Mouse (Mus musculus): ENCODE measurements at regions not wholly inside any gene's neighbourhood (a gene's known extent, or its start where the extent isn't known, plus 50 kb on each side); places are given as distances from the start of the nearest gene placed in this dataset.
A peak's percentile ranks its signal among the peaks of the same experiment; 100 is the strongest.
"Not testable (repeated sequence)": the region's sequence is repeated elsewhere in the genome, so short reads cannot be mapped to it uniquely, and the experiment has no call there.

- no peaks in the 10 kb centered on the region for H3K27me3 ChIP-seq (ENCODE audit: control insufficient read depth, insufficient read depth, low read length)
- H3K4me3 ChIP-seq (ENCODE audit: low read depth, low read length): no peak overlapping the region
- TF ChIP-seq POLR2A (IDR thresholded peaks at IDR 0.05; ENCODE audit: low read depth, low read length) (no peak), CTCF (IDR thresholded peaks at IDR 0.05; ENCODE audit: extremely low read depth, insufficient read length, insufficient replicate concordance, low read depth, low read length) (no peak)
- no peaks in the 10 kb centered on the region for H3K4me1 ChIP-seq (ENCODE audit: control insufficient read depth, insufficient read depth, insufficient read length, low read length)
- H3K27ac ChIP-seq (ENCODE audit: insufficient read depth, low read depth, low read length): no peak overlapping the region
- WGBS: 90% methylated on average over 3 of the region's 3 CpGs
- no peaks in the 10 kb centered on the region for H3K36me3 ChIP-seq (ENCODE audit: control insufficient read depth, insufficient read depth, low read length)
These were observed 87.8 kb downstream of the Otx2 start for GRCm38 (mm10) chr14:48585820-48586219.

- TF ChIP-seq POLR2A (IDR thresholded peaks at IDR 0.05; ENCODE audit: low read depth, low read length): no peak
- TF ChIP-seq CTCF (IDR thresholded peaks at IDR 0.05; ENCODE audit: extremely low read depth, insufficient read length, insufficient replicate concordance, low read depth, low read length): no peak
- Histone ChIP-seq H3K27ac (ENCODE audit: insufficient read depth, low read depth, low read length) (no peak overlapping the region), H3K27me3 (ENCODE audit: control insufficient read depth, insufficient read depth, low read length) (no peaks in the 10 kb centered on the region), H3K4me1 (ENCODE audit: control insufficient read depth, insufficient read depth, insufficient read length, low read length) (no peaks in the 10 kb centered on the region), H3K4me3 (ENCODE audit: low read depth, low read length) (no peak overlapping the region), H3K36me3 (ENCODE audit: control insufficient read depth, insufficient read depth, low read length) (no peaks in the 10 kb centered on the region)
- WGBS: 46% methylated on average over 3 of the region's 3 CpGs
These were observed 89.0 kb downstream of the Otx2 start for GRCm38 (mm10) chr14:48584571-48584970.

GRCm38 (mm10) chr14:48583516-48583915, 90.1 kb downstream of the Otx2 start:
- H3K36me3 ChIP-seq (ENCODE audit: control insufficient read depth, insufficient read depth, low read length): no peaks in the 10 kb centered on the region
- no peaks in the 10 kb centered on the region for H3K27me3 ChIP-seq (ENCODE audit: control insufficient read depth, insufficient read depth, low read length)
- WGBS: 76% methylated on average over 3 of the region's 3 CpGs
- no peak for TF ChIP-seq CTCF (IDR thresholded peaks at IDR 0.05; ENCODE audit: extremely low read depth, insufficient read length, insufficient replicate concordance, low read depth, low read length)
- no peak for TF ChIP-seq POLR2A (IDR thresholded peaks at IDR 0.05; ENCODE audit: low read depth, low read length)
- H3K27ac ChIP-seq (ENCODE audit: insufficient read depth, low read depth, low read length): no peak overlapping the region
- H3K4me3 ChIP-seq (ENCODE audit: low read depth, low read length): no peak overlapping the region
- no peaks in the 10 kb centered on the region for H3K4me1 ChIP-seq (ENCODE audit: control insufficient read depth, insufficient read depth, insufficient read length, low read length)

GRCm38 (mm10) chr14:48582080-48582479, 91.5 kb downstream of the Otx2 start:
- TF ChIP-seq POLR2A (IDR thresholded peaks at IDR 0.05; ENCODE audit: low read depth, low read length) (no peak), CTCF (IDR thresholded peaks at IDR 0.05; ENCODE audit: extremely low read depth, insufficient read length, insufficient replicate concordance, low read depth, low read length) (peak; percentile 8; the same call in 1 of the 2 replicates)
- Histone ChIP-seq H3K27me3 (ENCODE audit: control insufficient read depth, insufficient read depth, low read length) (no peaks in the 10 kb centered on the region), H3K36me3 (ENCODE audit: control insufficient read depth, insufficient read depth, low read length) (no peaks in the 10 kb centered on the region), H3K4me3 (ENCODE audit: low read depth, low read length) (no peak overlapping the region), H3K4me1 (ENCODE audit: control insufficient read depth, insufficient read depth, insufficient read length, low read length) (no peaks in the 10 kb centered on the region), H3K27ac (ENCODE audit: insufficient read depth, low read depth, low read length) (no peak overlapping the region)
- WGBS: 80% methylated on average over 1 of the region's 1 CpGs

- H3K4me3 ChIP-seq (ENCODE audit: low read depth, low read length); H3K36me3 ChIP-seq (ENCODE audit: control insufficient read depth, insufficient read depth, low read length); H3K4me1 ChIP-seq (ENCODE audit: control insufficient read depth, insufficient read depth, insufficient read length, low read length); H3K27ac ChIP-seq (ENCODE audit: insufficient read depth, low read depth, low read length); H3K27me3 ChIP-seq (ENCODE audit: control insufficient read depth, insufficient read depth, low read length): not testable (repeated sequence)
- 14% methylated on average over 2 of the region's 2 CpGs for WGBS
These were observed 92.3 kb downstream of the Otx2 start for GRCm38 (mm10) chr14:48581308-48581707.

- 49% methylated on average over 9 of the region's 9 CpGs for WGBS
These were observed 93.2 kb downstream of the Otx2 start for GRCm38 (mm10) chr14:48580396-48580795.

GRCm38 (mm10) chr14:48579985-48580384, 93.6 kb downstream of the Otx2 start:
- Histone ChIP-seq H3K27me3 (ENCODE audit: control insufficient read depth, insufficient read depth, low read length) (no peaks in the 10 kb centered on the region), H3K4me1 (ENCODE audit: control insufficient read depth, insufficient read depth, insufficient read length, low read length) (no peaks in the 10 kb centered on the region), H3K27ac (ENCODE audit: insufficient read depth, low read depth, low read length) (no peak overlapping the region), H3K36me3 (ENCODE audit: control insufficient read depth, insufficient read depth, low read length) (no peaks in the 10 kb centered on the region), H3K4me3 (ENCODE audit: low read depth, low read length) (no peak overlapping the region)
- TF ChIP-seq POLR2A (IDR thresholded peaks at IDR 0.05; ENCODE audit: low read depth, low read length) (no peak), CTCF (IDR thresholded peaks at IDR 0.05; ENCODE audit: extremely low read depth, insufficient read length, insufficient replicate concordance, low read depth, low read length) (no peak)
- 48% methylated on average over 5 of the region's 5 CpGs for WGBS

More at GRCm38 (mm10) chr14:48580396-48580795, 93.2 kb downstream of the Otx2 start:
- Histone ChIP-seq H3K27me3 (ENCODE audit: control insufficient read depth, insufficient read depth, low read length) (no peaks in the 10 kb centered on the region), H3K36me3 (ENCODE audit: control insufficient read depth, insufficient read depth, low read length) (no peaks in the 10 kb centered on the region), H3K4me1 (ENCODE audit: control insufficient read depth, insufficient read depth, insufficient read length, low read length) (no peaks in the 10 kb centered on the region), H3K4me3 (ENCODE audit: low read depth, low read length) (no peak overlapping the region), H3K27ac (ENCODE audit: insufficient read depth, low read depth, low read length) (no peak overlapping the region)
- TF ChIP-seq POLR2A (IDR thresholded peaks at IDR 0.05; ENCODE audit: low read depth, low read length) (no peak), CTCF (IDR thresholded peaks at IDR 0.05; ENCODE audit: extremely low read depth, insufficient read length, insufficient replicate concordance, low read depth, low read length) (no peak)
